Mouse (Mus musculus): Measurements from ENCODE around the gene Fancd2os. TPM values are rescaled to one million over a fixed set of nuclear protein-coding genes. Genes with fewer than 3 reads are reported as not detected.
A peak's percentile ranks its signal among the peaks of the same experiment; 100 is the strongest.

The Fancd2os gene
- polyA plus RNA-seq, 1 experiment from 2014 or later: 0.15 TPM

- Histone ChIP-seq H3K27me3 (no peaks in the 10 kb centered on the region), H3K4me2 (peak within 1 kb of the TSS; percentile 66), H3K4me1 (replicated peaks) (peaks cover 22% of the 10 kb centered on the region), H3K4me3 (peak within 1 kb of the TSS; percentile 87), H3K27ac (peak within 1 kb of the TSS; percentile 88), H3K36me3 (no peaks in the 10 kb centered on the region), H3K9ac (peak within 1 kb of the TSS; percentile 91), H3K9me3 (replicated peaks) (no peaks in the 10 kb centered on the region)
- WGBS: under 1% methylated on average over 65 of the region's 65 CpGs
- ATAC-seq (replicated peaks; ENCODE audit: insufficient number of reproducible peaks, insufficient read depth, low FRiP score, low read depth): peak; percentile 90
These were observed 4.1 kb upstream of the Fancd2os start, which contains the start of gene Brk1 for GRCm38 (mm10) chr6:113604432-113605223. Brk1 (plus strand) TSS chr6:113604772.

GRCm38 (mm10) chr6:113603993-113604392, 3.5 kb upstream of the Fancd2os start:
- no peak for ATAC-seq (replicated peaks; ENCODE audit: insufficient number of reproducible peaks, insufficient read depth, low FRiP score, low read depth)
- Histone ChIP-seq H3K4me3 (peak overlapping the region; percentile 87), H3K27me3 (no peaks in the 10 kb centered on the region), H3K9me3 (replicated peaks) (no peaks in the 10 kb centered on the region), H3K36me3 (no peaks in the 10 kb centered on the region), H3K4me2 (peak overlapping the region; percentile 66), H3K9ac (peak overlapping the region; percentile 91), H3K4me1 (replicated peaks) (peaks cover 22% of the 10 kb centered on the region), H3K27ac (peak overlapping the region; percentile 88)
- 51% methylated on average over 12 of the region's 12 CpGs for WGBS

- Histone ChIP-seq H3K27ac (no peak overlapping the region), H3K4me3 (no peak overlapping the region), H3K9me3 (replicated peaks) (no peaks in the 10 kb centered on the region), H3K27me3 (no peaks in the 10 kb centered on the region), H3K9ac (no peak overlapping the region), H3K36me3 (no peaks in the 10 kb centered on the region), H3K4me2 (no peak overlapping the region), H3K4me1 (replicated peaks) (peaks cover 22% of the 10 kb centered on the region)
- WGBS: 85% methylated on average over 6 of the region's 6 CpGs
- no peak for ATAC-seq (replicated peaks; ENCODE audit: insufficient number of reproducible peaks, insufficient read depth, low FRiP score, low read depth)
These were observed 2.3 kb upstream of the Fancd2os start for GRCm38 (mm10) chr6:113602821-113603220.

GRCm38 (mm10) chr6:113599833-113600232, 682 bp downstream of the Fancd2os start:
- no peak overlapping the region for H3K27ac ChIP-seq
- WGBS: 55% methylated on average over 5 of the region's 5 CpGs
- H3K9ac ChIP-seq: no peak overlapping the region
- no peaks in the 10 kb centered on the region for H3K36me3 ChIP-seq
- no peaks in the 10 kb centered on the region for H3K9me3 ChIP-seq (replicated peaks)
- no peaks in the 10 kb centered on the region for H3K27me3 ChIP-seq
- peaks cover 11% of the 10 kb centered on the region; the same call in 1 of the 2 replicates for H3K4me1 ChIP-seq (replicated peaks)
- H3K4me2 ChIP-seq: no peak overlapping the region
- no peak overlapping the region for H3K4me3 ChIP-seq
- no peak for ATAC-seq (replicated peaks; ENCODE audit: insufficient number of reproducible peaks, insufficient read depth, low FRiP score, low read depth)

- 82% methylated on average over 4 of the region's 4 CpGs for WGBS
- H3K9ac ChIP-seq: no peak overlapping the region
- no peaks in the 10 kb centered on the region for H3K27me3 ChIP-seq
- H3K4me1 ChIP-seq (replicated peaks): peaks cover 7% of the 10 kb centered on the region; the same call in 1 of the 2 replicates
- H3K27ac ChIP-seq: no peak overlapping the region
- H3K9me3 ChIP-seq (replicated peaks): no peaks in the 10 kb centered on the region
- no peak for ATAC-seq (replicated peaks; ENCODE audit: insufficient number of reproducible peaks, insufficient read depth, low FRiP score, low read depth)
- H3K4me2 ChIP-seq: no peak overlapping the region
- no peak overlapping the region for H3K4me3 ChIP-seq
- H3K36me3 ChIP-seq: no peaks in the 10 kb centered on the region
These were observed 2.6 kb downstream of the Fancd2os start for GRCm38 (mm10) chr6:113597945-113598344.

- 94% methylated on average over 2 of the region's 2 CpGs for WGBS
- no peak for ATAC-seq (replicated peaks; ENCODE audit: insufficient number of reproducible peaks, insufficient read depth, low FRiP score, low read depth)
- H3K27ac ChIP-seq: no peak overlapping the region
- no peaks in the 10 kb centered on the region for H3K4me1 ChIP-seq (replicated peaks)
- H3K9ac ChIP-seq: no peak overlapping the region
- H3K4me3 ChIP-seq: no peak overlapping the region
- H3K36me3 ChIP-seq: no peaks in the 10 kb centered on the region
- no peaks in the 10 kb centered on the region for H3K9me3 ChIP-seq (replicated peaks)
- H3K4me2 ChIP-seq: no peak overlapping the region
- H3K27me3 ChIP-seq: no peaks in the 10 kb centered on the region
These were observed 7.9 kb downstream of the Fancd2os start for GRCm38 (mm10) chr6:113592637-113593036.

GRCm38 (mm10) chr6:113586466-113587183, 13.9 kb downstream of the Fancd2os start:
- WGBS: 61% methylated on average over 5 of the region's 5 CpGs
- Histone ChIP-seq H3K9me3 (replicated peaks) (no peaks in the 10 kb centered on the region), H3K4me3 (no peak overlapping the region), H3K27me3 (no peaks in the 10 kb centered on the region), H3K36me3 (peaks cover 5% of the 10 kb centered on the region), H3K4me2 (no peak overlapping the region), H3K4me1 (replicated peaks) (0 out of 2 replicates have a peak, but pooled peaks cover 4% of the 10 kb centered on the region), H3K27ac (no peak overlapping the region), H3K9ac (no peak overlapping the region)
- 0 out of 2 replicates have a peak, but pooled peaks have one; percentile 50 for ATAC-seq (replicated peaks; ENCODE audit: insufficient number of reproducible peaks, insufficient read depth, low FRiP score, low read depth)

GRCm38 (mm10) chr6:113585065-113585464, 15.4 kb downstream of the Fancd2os start:
- ATAC-seq (replicated peaks; ENCODE audit: insufficient number of reproducible peaks, insufficient read depth, low FRiP score, low read depth): no peak
- H3K4me2 ChIP-seq: no peak overlapping the region
- no peaks in the 10 kb centered on the region for H3K9me3 ChIP-seq (replicated peaks)
- no peak overlapping the region for H3K9ac ChIP-seq
- no peaks in the 10 kb centered on the region for H3K27me3 ChIP-seq
- H3K36me3 ChIP-seq: peaks cover 5% of the 10 kb centered on the region
- H3K4me1 ChIP-seq (replicated peaks): 0 out of 2 replicates have a peak, but pooled peaks cover 4% of the 10 kb centered on the region
- no peak overlapping the region for H3K4me3 ChIP-seq
- H3K27ac ChIP-seq: no peak overlapping the region
- WGBS: 91% methylated on average over 5 of the region's 5 CpGs

- no peak for ATAC-seq (replicated peaks; ENCODE audit: insufficient number of reproducible peaks, insufficient read depth, low FRiP score, low read depth)
- 84% methylated on average over 4 of the region's 4 CpGs for WGBS
These were observed 17.5 kb downstream of the Fancd2os start for GRCm38 (mm10) chr6:113583023-113583422.

GRCm38 (mm10) chr6:113579306-113579705, 21.2 kb downstream of the Fancd2os start:
- Histone ChIP-seq H3K4me1 (replicated peaks) (no peaks in the 10 kb centered on the region), H3K9ac (no peak overlapping the region), H3K27ac (no peak overlapping the region), H3K4me2 (no peak overlapping the region), H3K36me3 (peaks cover 17% of the 10 kb centered on the region), H3K27me3 (no peaks in the 10 kb centered on the region), H3K4me3 (no peak overlapping the region), H3K9me3 (replicated peaks) (no peaks in the 10 kb centered on the region)
- 93% methylated on average over 3 of the region's 3 CpGs for WGBS
- no peak for ATAC-seq (replicated peaks; ENCODE audit: insufficient number of reproducible peaks, insufficient read depth, low FRiP score, low read depth)

More at GRCm38 (mm10) chr6:113583023-113583422, 17.5 kb downstream of the Fancd2os start:
- H3K4me2 ChIP-seq: no peak overlapping the region
- no peak overlapping the region for H3K27ac ChIP-seq
- H3K4me3 ChIP-seq: no peak overlapping the region
- H3K27me3 ChIP-seq: no peaks in the 10 kb centered on the region
- no peaks in the 10 kb centered on the region for H3K9me3 ChIP-seq (replicated peaks)
- H3K9ac ChIP-seq: no peak overlapping the region
- 0 out of 2 replicates have a peak, but pooled peaks cover 4% of the 10 kb centered on the region for H3K4me1 ChIP-seq (replicated peaks)
- peaks cover 5% of the 10 kb centered on the region for H3K36me3 ChIP-seq

- no peaks in the 10 kb centered on the region for H3K9me3 ChIP-seq (replicated peaks)
- H3K36me3 ChIP-seq: peaks cover 19% of the 10 kb centered on the region; the same call in 1 of the 2 replicates
- H3K9ac ChIP-seq: no peak overlapping the region
- no peak overlapping the region for H3K27ac ChIP-seq
- no peak for ATAC-seq (replicated peaks; ENCODE audit: insufficient number of reproducible peaks, insufficient read depth, low FRiP score, low read depth)
- H3K4me2 ChIP-seq: no peak overlapping the region
- WGBS: 94% methylated on average over 6 of the region's 6 CpGs
- no peaks in the 10 kb centered on the region for H3K4me1 ChIP-seq (replicated peaks)
- no peaks in the 10 kb centered on the region for H3K27me3 ChIP-seq
- no peak overlapping the region for H3K4me3 ChIP-seq
These were observed 24.5 kb downstream of the Fancd2os start for GRCm38 (mm10) chr6:113576044-113576443.
